Mouse (Mus musculus) kidney, postnatal 25 days (tissue): Measurements from ENCODE around the gene Csnk1g2.

ENCODE experiments used
- DNase-seq, 2 experiments: peaks; one replicate each; pipeline ENCODE4 v3.0.0; 2021; ENCODE audit warnings: mixed read lengths in 2 of 2

The Csnk1g2 gene

DNA sequence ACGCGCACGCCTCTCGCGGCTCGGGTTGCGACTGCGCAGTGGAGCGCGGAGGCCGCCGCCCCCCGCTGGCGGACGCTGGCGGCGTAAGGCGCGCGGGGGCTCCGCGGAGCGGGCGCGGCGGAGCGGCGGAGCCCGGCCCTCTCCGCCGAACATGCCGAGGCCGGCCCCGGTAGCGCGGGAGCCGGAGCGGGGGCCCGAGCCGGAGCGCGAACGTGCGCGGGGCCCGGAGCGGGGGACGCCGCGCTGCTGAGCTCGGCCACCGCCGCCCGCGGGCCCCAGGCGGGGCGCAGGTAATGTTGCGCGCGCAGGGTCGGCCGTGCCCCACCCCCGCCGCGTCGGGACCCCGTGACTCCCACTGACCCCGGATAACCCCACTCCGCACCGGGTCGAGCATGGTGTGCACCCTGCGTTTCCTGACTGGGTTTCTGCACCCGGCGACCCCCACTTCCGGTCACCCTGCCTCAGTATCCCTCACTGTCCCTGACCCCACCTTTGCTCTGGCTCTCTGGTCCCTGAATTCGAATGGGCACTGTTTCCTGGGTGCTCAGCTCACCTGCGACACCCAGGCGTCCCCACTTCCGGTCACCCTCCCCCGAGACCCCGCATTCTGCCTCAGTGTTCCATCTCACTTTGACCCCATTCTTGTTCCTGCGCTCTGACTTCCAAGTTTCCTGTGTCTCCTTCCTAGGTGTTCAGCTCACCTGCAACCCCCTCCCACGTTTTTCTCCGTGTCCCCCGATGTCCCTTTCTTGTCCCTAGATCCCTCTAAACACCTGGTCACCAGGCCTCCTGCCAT, at the start of gene Csnk1g2:
TSS of gene Csnk1g2 (plus strand) at position 178 of the 796 bp plus-strand sequence.
- DNase-seq: peak; percentile 39 to 82

DNA sequence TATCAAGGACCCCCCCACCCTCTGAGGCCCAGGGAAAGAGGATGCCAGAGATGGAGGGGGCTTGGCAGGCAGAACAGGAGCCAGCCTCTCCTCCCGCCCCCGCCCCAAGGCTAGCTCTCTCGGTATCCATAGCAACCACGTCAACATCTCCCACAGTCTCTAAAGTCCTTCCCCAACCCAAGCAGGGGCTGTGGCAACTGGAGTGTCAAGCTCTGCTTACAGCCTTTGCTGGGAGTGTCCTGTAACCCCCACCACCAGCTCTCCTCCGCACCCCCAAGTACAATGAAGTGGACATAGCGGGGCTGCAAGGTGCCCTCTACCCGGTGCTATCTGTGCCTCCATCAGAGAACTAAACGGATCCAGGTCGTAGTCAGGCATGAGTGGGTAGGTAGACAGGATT, 48.7 kb upstream of the Csnk1g2 start:
- no peak for DNase-seq

- no peak for DNase-seq
These were observed 47.7 kb upstream of the Csnk1g2 start for GRCm38 (mm10) chr10:80574896-80575295.

GRCm38 (mm10) chr10:80575925-80576324, 46.7 kb upstream of the Csnk1g2 start:
- no peak for DNase-seq

DNA sequence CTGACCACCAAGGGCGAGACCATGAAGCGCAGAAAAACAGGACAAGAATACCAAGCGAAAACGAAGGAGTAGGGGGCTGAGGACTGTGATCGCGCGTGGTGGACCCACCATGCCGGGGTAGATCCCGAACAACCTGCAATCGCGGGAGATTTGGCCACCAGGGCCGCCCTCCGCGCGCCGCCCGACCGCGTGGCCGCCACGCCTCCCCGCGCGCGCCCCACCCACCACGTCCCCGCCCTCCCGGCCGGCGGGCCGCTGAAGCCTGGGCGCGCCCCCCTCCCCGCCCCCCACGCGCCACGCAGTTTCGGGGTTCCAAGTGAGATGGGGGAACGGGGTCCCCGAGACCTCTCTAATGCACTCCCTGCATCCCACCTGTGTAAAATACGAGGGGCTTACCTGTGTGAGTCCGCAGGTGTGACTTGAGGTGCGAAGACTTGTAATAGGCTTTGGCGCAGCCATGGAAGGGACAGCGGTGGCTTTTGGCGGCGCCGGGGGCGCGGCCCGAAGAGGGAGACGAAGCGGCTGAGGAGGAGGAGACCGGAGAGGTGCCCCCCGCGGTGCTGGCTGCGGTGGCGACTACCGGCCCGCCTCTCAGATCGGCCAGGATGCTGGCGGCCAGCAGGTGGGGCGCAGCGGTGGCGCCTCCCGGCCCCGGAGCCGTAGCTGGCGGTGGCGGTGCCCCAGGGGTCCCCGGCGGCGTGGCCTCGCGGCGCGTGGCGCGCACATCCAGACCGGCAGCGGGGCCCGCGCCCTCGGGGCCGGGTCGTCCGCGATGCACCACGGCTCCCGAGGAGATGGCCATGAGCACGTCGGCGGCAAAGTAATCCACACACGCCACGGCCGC, 46.1 kb upstream of the Csnk1g2 start:
- peak; percentile 51 to 77 for DNase-seq

GRCm38 (mm10) chr10:80577195-80578130, 45.2 kb upstream of the Csnk1g2 start, which contains the start of gene Klf16:
Klf16 (minus strand) TSS chr10:80577321.
- DNase-seq: peak; percentile 98

- DNase-seq: peak; percentile 85 to 91
These were observed 44.4 kb upstream of the Csnk1g2 start for GRCm38 (mm10) chr10:80578131-80578750.

GRCm38 (mm10) chr10:80578911-80579310, 43.7 kb upstream of the Csnk1g2 start:
- DNase-seq: peak; percentile 77 to 80

GRCm38 (mm10) chr10:80583047-80583446, 39.6 kb upstream of the Csnk1g2 start:
- DNase-seq: no peak

DNA sequence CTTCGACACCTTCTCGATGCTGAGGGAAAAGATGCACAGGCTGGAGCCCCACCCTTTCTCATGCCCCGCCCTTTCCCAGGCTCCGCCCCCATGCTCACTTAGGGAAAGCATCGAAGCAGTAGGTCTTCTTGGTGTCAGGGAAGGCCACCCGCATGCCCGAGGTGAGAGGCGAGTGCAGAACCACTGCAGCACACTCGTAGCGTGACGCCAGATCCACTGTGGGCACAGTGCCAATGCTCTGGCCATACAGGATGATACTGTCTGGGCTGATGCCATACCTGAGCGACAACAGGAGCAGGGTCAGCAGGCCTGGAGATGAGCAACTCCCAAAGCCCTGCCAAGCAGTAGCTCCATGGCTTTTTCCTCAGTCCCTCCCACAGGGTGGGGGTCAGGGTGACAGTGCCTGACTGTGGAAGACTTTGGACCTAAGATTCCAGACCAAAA, 38.6 kb upstream of the Csnk1g2 start:
- DNase-seq: peak; percentile 79 to 90

DNA sequence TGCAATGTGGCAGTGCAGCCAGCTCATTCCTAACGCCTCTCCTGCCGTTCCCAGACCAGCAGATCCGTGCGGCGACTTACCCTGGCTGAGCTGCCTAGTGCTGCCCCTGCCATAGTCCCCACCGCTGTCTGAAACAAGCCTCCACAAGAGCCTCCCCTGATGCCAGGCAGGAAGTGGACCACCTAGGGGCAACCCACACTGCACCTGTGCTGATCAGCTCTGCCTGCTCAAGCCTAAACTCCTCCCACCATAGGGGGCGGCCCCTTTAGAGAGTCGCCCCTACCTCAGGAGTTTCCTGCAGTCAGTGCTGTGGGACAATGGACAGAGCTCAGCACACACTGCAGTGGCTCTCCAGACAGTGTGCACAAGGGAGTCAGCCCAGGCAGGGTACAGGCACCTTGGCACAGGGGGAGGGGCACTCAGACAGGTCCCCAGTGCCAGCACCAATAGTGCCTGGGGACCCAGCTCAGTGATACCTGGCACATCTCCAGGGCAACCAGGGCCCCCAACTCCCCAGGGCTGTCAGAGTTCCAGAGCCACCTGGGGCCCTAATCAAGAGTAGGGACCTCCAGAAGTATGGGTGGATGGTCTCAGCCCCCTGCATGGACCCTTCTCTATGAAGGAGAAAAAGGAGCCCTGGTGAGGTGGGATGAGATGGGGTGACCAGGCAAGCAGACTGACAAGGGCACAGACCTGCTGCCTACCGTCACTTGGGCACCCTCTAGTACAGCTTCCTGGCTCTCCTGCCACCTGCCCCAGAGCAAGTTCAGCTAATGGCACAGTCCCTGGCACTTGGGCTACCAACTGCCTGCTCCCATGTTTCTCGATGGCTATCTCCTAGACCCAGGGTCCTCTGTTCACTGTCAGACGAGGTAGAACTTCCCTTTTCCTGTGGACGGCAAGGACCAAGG, 37.7 kb upstream of the Csnk1g2 start:
- peak in 1 of 2 experiments; percentile 58 for DNase-seq

- DNase-seq: no peak
These were observed 37.1 kb upstream of the Csnk1g2 start for GRCm38 (mm10) chr10:80585581-80585980.

- DNase-seq: no peak
These were observed 36.0 kb upstream of the Csnk1g2 start for GRCm38 (mm10) chr10:80586407-80587304.

DNA sequence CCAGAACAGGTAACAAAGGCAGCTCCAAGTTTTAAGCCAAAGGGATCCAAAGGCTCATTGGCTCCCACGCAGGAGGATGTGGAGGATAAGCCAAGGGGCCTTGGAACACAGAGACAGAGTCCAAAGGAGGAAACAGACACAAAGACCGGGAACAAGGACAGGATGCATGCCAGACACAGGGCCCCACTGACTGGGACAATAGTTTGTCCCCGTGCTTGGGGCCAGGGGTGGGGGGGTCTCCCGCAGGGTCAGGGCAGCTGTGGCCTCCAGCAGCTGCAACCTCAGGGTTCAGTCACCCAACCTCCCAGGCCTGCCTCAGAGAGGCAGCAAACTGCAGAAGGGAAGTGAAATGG, 35.4 kb upstream of the Csnk1g2 start:
- DNase-seq: peak; percentile 59 to 84

- peak in 1 of 2 experiments; percentile 37 for DNase-seq
These were observed 33.3 kb upstream of the Csnk1g2 start for GRCm38 (mm10) chr10:80589127-80589878.

DNA sequence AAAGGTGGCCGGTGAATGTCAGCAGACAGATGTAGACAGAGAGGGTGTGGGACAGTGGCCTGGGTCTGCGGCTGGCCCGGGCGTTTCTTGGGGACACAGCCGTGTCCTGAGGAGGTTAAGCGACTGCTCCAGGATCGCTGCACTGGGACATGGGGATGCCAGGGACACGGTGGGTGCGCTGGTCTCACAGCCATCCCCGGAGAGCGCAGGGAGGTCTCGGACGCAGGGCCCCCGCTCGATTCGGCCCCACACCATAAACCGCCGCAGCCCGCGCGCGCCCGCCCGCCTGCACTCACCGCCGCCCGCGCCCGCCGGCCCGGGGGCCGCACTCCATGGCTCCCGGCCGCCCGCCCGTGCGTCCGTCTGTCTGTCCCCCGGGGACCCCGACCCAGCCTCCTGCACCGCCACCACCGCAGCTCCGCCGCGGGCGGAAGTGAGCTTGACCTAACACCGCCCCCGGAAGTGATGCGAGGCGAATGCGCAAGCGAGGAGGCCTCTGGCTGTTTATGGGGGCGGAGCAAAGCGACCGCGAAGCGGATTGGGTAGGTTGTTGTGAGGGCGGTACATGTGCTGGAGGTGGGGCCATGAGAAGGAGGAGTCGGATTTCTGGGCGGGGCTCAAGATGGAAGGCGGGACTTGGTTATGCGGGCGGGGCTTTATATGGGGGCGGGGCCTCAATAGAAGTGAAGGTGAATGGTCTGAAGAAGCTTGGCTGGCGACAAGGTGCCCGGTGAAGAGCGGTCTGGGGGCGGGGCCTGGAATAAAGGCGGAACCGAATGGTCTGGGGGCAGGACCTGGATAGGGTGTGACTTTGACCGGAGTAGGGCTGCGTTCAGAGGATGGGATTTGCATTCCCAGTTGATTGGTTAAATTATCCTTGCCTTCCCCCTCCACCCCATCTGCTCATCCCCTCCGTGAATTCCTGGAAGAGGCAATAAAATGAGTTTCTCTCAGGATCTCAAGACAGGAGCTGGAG, 32.5 kb upstream of the Csnk1g2 start, which contains the start of gene Abhd17a:
TSS of gene Abhd17a (minus strand) at position 463 of the 976 bp plus-strand sequence.
- DNase-seq: peak; percentile 99

DNA sequence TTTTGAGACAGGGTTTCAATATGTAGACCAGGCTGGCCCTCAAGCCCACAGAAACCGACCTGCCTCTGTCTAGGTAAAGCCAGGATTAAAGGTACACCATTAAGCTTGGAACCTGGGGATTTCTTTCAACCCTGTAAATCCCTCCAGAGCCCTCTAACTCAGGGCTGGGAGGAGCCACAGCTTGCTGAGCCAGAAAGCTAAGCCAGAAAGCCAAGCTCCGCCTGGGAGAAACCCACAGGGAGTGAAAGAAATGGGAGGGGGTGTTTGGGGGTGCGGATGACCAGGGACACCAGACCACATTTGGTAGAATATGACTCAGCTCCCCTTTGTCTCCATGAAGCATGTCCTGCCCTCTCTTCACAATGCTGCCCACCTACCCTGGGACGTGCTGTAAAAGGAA, 26.3 kb upstream of the Csnk1g2 start:
- DNase-seq: peak in 1 of 2 experiments; percentile 18
